Mouse (Mus musculus) stomach, postnatal 0 days (tissue): Measurements from ENCODE around the gene Sesn2.

ENCODE experiments used
- CTCF ChIP-seq: IDR thresholded peaks from 2 replicates; pipeline ENCODE4 v1.5.1; 2016; ENCODE audit warnings: antibody characterized with exemption, low read depth, mild to moderate bottlenecking, moderate library complexity
- EP300 ChIP-seq: optimal IDR thresholded peaks from 2 replicates; pipeline ENCODE3; 2016; ENCODE audit warnings: antibody characterized with exemption

GRCm38 (mm10) chr4:132501639-132502038, 8.7 kb downstream of the Sesn2 start:
- TF ChIP-seq CTCF = no peak
- no peak for TF ChIP-seq EP300
